Mouse (Mus musculus): ENCODE results near the gene Adamts17. TPM values are rescaled to one million over a fixed set of nuclear protein-coding genes. Genes with fewer than 3 reads are reported as not detected.

The Adamts17 gene
- polyA plus RNA-seq, 1 experiment from 2014 or later: 1.6 TPM

DNA sequence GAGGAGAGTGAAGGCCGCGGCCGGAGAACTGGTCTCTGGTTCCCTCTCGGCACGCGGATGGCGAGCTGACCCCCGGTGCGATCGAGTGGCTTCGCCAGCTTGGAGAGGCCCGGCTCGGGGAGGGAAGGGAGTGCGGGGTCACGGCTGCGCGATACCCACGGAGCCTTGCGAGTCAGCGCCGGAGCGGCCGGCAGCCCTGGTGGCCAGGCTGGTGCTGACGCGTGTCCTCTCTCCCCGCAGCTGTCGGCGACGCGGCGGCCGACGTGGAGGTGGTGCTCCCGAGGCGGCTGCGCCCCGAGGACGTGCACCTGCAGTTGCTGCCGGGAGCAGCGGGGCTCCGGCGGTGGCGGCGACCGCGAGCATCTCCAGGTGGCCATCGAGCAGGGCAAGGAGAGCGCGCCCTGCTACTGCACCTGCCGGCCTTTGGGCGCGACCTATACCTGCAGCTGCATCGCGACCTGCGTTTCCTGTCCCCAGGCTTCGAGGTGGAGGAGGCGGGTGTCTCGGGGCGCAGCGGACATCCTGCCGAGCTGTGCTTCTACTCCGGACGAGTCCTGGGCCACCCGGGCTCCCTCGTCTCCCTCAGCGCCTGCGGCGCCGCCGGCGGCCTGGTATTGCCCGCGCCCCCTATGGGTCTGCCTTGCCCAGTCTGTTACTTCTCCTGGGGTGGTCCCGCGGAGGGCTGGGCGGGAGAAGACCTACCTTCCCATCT lies 629 bp downstream of the Adamts17 start:
- H3K27me3 ChIP-seq (replicated peaks; ENCODE audit: control insufficient read depth, insufficient read depth, low read length): peaks cover 15% of the 10 kb centered on the region

GRCm38 (mm10) chr7:66841165-66841564 lies 1.6 kb downstream of the Adamts17 start:
- Histone ChIP-seq H3K4me2 (replicated peaks; ENCODE audit: low read depth) (no peak overlapping the region; the same call in 1 of the 2 replicates), H3K4me1 (replicated peaks; ENCODE audit: control insufficient read depth, insufficient read depth, low read length) (peaks cover 5% of the 10 kb centered on the region), H3K9me3 (ENCODE audit: control insufficient read depth) (no peaks in the 10 kb centered on the region), H3K27me3 (replicated peaks; ENCODE audit: control insufficient read depth, insufficient read depth, low read length) (peaks cover 15% of the 10 kb centered on the region), H3K27ac (ENCODE audit: low read depth, low read length) (no peak overlapping the region), H3K36me3 (ENCODE audit: control insufficient read depth, insufficient read depth) (no peaks in the 10 kb centered on the region), H3K9ac (ENCODE audit: low read depth, low read length) (no peak overlapping the region), H3K4me3 (ENCODE audit: low read depth, low read length) (no peak overlapping the region)
- TF ChIP-seq CTCF (IDR thresholded peaks at IDR 0.05; ENCODE audit: low read depth): no peak
- 84% methylated on average over 7 of the region's 7 CpGs for WGBS
- no peak for ATAC-seq

More for the DNA sequence above, 629 bp downstream of the Adamts17 start:
- Histone ChIP-seq H3K9ac (ENCODE audit: low read depth, low read length) (peak overlapping the region; percentile 48), H3K36me3 (ENCODE audit: control insufficient read depth, insufficient read depth) (no peaks in the 10 kb centered on the region), H3K9me3 (ENCODE audit: control insufficient read depth) (no peaks in the 10 kb centered on the region), H3K4me3 (ENCODE audit: low read depth, low read length) (peak overlapping the region; percentile 59), H3K4me2 (replicated peaks; ENCODE audit: low read depth) (peak overlapping the region; percentile 99), H3K27ac (ENCODE audit: low read depth, low read length) (0 out of 2 replicates have a peak overlapping the region, but pooled peaks have one; percentile 4), H3K4me1 (replicated peaks; ENCODE audit: control insufficient read depth, insufficient read depth, low read length) (peaks cover 5% of the 10 kb centered on the region)
- under 1% methylated on average over 59 of the region's 76 CpGs for WGBS
- ATAC-seq: peak; percentile 34
- peak; percentile 64 for TF ChIP-seq CTCF (IDR thresholded peaks at IDR 0.05; ENCODE audit: low read depth)

DNA sequence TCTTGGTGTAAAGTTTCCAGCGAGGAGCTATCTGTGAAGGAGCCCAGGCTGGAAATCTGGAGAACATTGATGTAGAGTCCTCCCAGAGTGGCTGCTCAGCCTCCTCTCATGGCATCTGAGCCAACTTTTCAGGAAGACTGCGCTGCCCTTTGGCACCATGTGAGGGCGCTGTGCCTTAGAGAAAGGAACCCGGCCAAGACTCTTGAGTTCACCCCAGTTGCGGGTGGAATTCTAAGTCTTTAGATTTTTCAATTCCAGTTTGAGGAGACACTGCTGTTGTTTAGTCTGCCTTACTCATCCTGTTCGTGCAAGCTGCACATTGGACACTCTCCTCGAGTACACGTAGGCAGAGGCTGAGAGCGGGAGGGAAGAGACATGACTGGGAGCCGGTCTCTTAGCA lies 2.5 kb downstream of the Adamts17 start:
- ATAC-seq: no peak
- no peak overlapping the region for H3K9ac ChIP-seq (ENCODE audit: low read depth, low read length)
- no peaks in the 10 kb centered on the region for H3K36me3 ChIP-seq (ENCODE audit: control insufficient read depth, insufficient read depth)
- peak; percentile 85 for TF ChIP-seq CTCF (IDR thresholded peaks at IDR 0.05; ENCODE audit: low read depth)
- H3K4me1 ChIP-seq (replicated peaks; ENCODE audit: control insufficient read depth, insufficient read depth, low read length): peaks cover 5% of the 10 kb centered on the region
- H3K9me3 ChIP-seq (ENCODE audit: control insufficient read depth): no peaks in the 10 kb centered on the region
- H3K4me2 ChIP-seq (replicated peaks; ENCODE audit: low read depth): no peak overlapping the region
- H3K27ac ChIP-seq (ENCODE audit: low read depth, low read length): no peak overlapping the region
- peaks cover 15% of the 10 kb centered on the region for H3K27me3 ChIP-seq (replicated peaks; ENCODE audit: control insufficient read depth, insufficient read depth, low read length)
- H3K4me3 ChIP-seq (ENCODE audit: low read depth, low read length): no peak overlapping the region
- WGBS: 38% methylated on average over 10 of the region's 10 CpGs

DNA sequence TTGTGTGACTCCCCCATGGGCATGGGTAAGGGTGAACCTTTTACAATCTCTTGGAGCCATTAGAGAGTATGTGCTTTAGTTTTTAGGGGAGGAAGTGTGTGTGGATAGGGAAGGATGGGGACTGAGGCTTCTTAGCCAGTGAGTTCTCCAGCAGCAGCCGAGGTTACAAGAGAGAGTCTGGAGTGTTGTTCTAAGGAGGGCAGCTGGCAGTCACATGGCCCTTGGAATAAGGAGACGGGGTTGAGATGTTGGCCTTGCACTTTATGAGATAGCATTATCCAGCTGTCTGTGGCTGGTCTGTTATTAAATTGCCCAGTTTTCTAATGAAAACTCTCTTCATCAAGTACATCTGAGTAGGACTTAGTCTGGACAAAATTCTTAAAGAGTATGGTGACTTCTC lies 4.3 kb downstream of the Adamts17 start:
- peaks cover 15% of the 10 kb centered on the region for H3K27me3 ChIP-seq (replicated peaks; ENCODE audit: control insufficient read depth, insufficient read depth, low read length)
- 60% methylated on average over 2 of the region's 2 CpGs for WGBS
- H3K9ac ChIP-seq (ENCODE audit: low read depth, low read length): no peak overlapping the region
- no peaks in the 10 kb centered on the region for H3K36me3 ChIP-seq (ENCODE audit: control insufficient read depth, insufficient read depth)
- ATAC-seq: no peak
- H3K9me3 ChIP-seq (ENCODE audit: control insufficient read depth): no peaks in the 10 kb centered on the region
- no peak overlapping the region for H3K4me2 ChIP-seq (replicated peaks; ENCODE audit: low read depth)
- peaks cover 5% of the 10 kb centered on the region for H3K4me1 ChIP-seq (replicated peaks; ENCODE audit: control insufficient read depth, insufficient read depth, low read length)
- TF ChIP-seq CTCF (IDR thresholded peaks at IDR 0.05; ENCODE audit: low read depth): no peak
- no peak overlapping the region for H3K4me3 ChIP-seq (ENCODE audit: low read depth, low read length)
- no peak overlapping the region for H3K27ac ChIP-seq (ENCODE audit: low read depth, low read length)

GRCm38 (mm10) chr7:66846582-66846981 lies 7.0 kb downstream of the Adamts17 start:
- Histone ChIP-seq H3K9ac (ENCODE audit: low read depth, low read length) (no peak overlapping the region), H3K4me1 (replicated peaks; ENCODE audit: control insufficient read depth, insufficient read depth, low read length) (no peaks in the 10 kb centered on the region), H3K4me3 (ENCODE audit: low read depth, low read length) (no peak overlapping the region), H3K36me3 (ENCODE audit: control insufficient read depth, insufficient read depth) (no peaks in the 10 kb centered on the region), H3K27me3 (replicated peaks; ENCODE audit: control insufficient read depth, insufficient read depth, low read length) (peaks cover 6% of the 10 kb centered on the region; the same call in 1 of the 2 replicates), H3K4me2 (replicated peaks; ENCODE audit: low read depth) (no peak overlapping the region), H3K27ac (ENCODE audit: low read depth, low read length) (no peak overlapping the region), H3K9me3 (ENCODE audit: control insufficient read depth) (no peaks in the 10 kb centered on the region)
- 72% methylated on average over 6 of the region's 6 CpGs for WGBS
- no peak for ATAC-seq
- no peak for TF ChIP-seq CTCF (IDR thresholded peaks at IDR 0.05; ENCODE audit: low read depth)

DNA sequence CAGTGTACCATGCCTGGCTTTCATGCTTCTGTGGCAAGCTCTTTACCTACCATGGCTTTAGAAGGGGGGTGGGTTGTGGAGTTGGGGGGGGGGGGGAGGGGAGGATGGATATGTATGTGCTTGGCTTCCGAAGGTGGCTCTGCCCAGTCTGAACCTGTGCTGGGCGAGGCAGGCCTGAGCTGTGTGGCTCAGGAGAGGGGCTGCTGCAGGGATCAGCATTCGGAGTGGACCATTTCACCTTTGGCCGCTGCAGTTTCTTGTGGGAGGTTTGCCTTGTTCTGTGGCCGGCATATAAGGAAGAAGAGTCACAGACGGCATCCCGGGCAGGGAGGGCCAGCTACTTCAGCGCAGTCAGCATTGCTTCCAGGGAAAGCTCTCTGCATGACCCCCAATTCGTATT lies 7.8 kb downstream of the Adamts17 start:
- no peaks in the 10 kb centered on the region for H3K4me1 ChIP-seq (replicated peaks; ENCODE audit: control insufficient read depth, insufficient read depth, low read length)
- H3K27me3 ChIP-seq (replicated peaks; ENCODE audit: control insufficient read depth, insufficient read depth, low read length): 0 out of 2 replicates have a peak, but pooled peaks cover under 1% of the 10 kb centered on the region
- H3K4me2 ChIP-seq (replicated peaks; ENCODE audit: low read depth): no peak overlapping the region
- H3K36me3 ChIP-seq (ENCODE audit: control insufficient read depth, insufficient read depth): no peaks in the 10 kb centered on the region
- no peak for TF ChIP-seq CTCF (IDR thresholded peaks at IDR 0.05; ENCODE audit: low read depth)
- no peak overlapping the region for H3K27ac ChIP-seq (ENCODE audit: low read depth, low read length)
- no peak for ATAC-seq
- no peak overlapping the region for H3K9ac ChIP-seq (ENCODE audit: low read depth, low read length)
- WGBS: 63% methylated on average over 9 of the region's 9 CpGs
- H3K9me3 ChIP-seq (ENCODE audit: control insufficient read depth): no peaks in the 10 kb centered on the region
- no peak overlapping the region for H3K4me3 ChIP-seq (ENCODE audit: low read depth, low read length)
